Mouse (Mus musculus): Measurements from ENCODE around the gene A930004D18Rik.
A peak's percentile ranks its signal among the peaks of the same experiment; 100 is the strongest.

The A930004D18Rik gene

DNA sequence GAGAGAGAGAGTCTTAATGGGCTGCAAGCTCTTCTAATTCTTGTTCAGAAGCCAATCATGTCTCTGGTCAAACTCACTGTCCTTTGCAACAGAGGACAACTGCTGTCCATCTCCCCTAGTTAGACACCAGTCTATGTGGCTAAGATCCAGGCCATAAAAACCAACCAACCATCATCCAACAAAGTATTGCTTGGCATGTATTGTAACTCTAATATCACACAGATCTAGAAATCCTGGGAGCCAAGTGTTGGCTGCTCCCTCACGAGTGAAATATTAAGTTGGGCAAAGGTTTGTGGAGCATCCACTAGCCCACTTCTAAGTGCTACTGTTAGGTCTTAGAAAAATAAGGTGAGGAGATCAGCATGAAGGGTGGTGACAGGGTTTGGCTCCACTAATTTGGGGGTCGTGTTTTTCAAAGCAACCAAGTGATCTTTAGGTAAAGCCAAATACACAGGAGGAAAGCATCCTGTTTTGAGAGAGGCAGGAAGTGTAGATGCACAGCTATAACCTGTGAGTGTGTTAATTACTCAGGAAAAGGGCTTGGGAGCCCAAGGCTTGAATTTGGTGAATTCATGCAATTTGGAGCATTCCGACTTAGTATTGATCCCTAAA, 710 bp upstream of the A930004D18Rik start:
- DNase-seq (ENCODE audit: low spot score in 2 of 2) = no peak

DNA sequence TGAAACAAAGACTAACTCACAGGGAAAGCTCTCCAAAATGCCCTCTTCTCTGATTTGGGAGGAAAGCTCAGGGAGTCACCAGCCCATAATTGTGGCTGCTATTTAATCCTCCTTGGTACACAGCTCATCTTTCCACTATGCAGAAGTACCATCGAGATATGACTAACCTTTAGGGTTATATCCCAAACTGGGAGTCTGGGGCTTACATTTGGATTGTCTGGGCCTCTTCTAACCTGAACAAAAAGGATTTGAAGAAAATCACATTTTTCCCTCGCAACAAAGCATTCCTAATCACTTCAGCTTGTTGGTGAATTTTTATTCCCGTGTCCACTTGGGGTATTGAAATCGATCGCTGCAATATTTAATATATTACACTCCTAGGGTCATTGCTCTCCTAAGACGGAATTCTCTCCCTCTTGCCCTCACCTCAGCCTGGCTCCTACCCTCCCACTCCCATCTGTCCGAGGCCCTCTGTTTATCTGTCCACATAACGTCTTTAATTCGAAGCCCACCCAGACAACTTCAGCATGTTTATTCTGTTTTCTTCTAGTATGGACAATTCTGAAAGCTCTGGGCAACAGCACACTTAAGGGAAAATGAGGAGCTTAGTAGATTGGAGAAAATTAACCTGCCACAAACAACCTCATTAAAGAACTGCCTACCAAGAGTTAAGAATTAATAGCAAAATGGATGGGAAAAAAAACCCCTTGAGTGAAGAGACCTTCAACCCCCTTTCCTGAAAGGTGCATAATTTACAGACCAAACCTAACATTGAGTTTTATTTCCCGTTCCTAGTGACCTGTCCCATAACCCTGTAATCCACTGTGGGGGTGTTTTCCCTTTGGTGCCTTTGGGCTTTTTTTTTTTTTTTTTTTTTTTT, 2.9 kb downstream of the A930004D18Rik start:
- no peak for DNase-seq (ENCODE audit: low spot score in 2 of 2)

DNA sequence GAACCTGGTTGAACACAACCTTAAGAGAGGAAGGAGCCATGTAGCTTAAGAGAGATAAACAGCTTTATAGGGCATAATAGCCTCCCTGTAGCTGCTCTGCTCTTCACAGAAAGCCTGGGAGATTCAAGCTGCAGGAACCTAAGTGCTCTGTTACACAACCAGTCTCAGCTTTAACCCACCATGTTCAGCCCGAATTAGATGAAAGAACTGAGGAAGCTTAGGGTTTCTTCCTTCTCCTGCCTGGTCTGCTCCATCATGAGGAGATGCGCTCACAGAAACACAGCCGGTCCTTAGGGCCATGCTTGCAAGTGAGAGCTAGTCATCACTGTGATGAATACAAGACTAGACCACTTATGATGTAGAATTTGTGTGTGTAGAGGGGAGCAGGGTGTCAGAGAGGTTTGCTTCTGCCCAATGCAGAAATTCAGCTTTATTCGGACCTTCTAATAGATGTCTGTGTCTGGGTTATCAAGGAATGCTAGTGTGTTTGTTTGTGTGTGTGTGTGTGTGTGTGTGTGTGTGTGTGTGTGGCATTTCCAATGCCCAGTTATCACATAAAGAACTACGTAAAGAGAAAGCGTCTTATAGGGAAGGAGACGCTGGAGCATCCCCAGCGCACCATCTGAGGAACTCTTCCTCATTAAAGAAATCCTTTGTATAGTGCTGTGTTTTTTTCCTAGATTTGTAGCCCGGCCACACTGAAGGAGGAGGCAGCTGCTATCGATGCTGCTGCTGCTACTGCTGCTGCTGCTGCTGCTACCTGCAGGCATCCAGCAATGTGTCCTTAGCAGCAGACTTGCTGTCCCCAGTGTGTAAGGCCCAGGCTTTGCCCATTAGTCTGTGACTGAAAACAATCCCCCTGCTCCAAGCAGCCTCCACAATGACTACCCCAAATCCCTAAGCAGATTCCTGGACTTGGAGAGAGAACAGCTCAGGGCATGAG, 4.1 kb downstream of the A930004D18Rik start:
- no peak for DNase-seq (ENCODE audit: low spot score in 2 of 2)

DNA sequence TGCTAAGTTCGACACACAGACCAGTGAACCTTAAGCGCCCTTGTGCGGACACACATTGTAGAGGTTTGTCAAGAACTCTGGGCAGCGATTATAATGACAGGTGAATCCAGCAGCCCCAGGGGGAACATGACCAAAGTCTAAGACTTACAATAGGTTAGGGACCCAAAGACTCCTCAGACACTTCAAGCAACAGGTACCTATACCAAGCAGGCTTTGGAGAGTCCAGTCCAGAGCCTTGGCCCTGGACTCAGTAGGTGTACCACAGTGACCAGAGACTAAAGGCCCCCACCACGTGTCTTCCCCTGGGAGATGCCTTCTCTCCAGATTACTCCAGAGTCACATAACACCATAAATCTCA, 5.0 kb downstream of the A930004D18Rik start:
- no peak for DNase-seq (ENCODE audit: low spot score in 2 of 2)

DNA sequence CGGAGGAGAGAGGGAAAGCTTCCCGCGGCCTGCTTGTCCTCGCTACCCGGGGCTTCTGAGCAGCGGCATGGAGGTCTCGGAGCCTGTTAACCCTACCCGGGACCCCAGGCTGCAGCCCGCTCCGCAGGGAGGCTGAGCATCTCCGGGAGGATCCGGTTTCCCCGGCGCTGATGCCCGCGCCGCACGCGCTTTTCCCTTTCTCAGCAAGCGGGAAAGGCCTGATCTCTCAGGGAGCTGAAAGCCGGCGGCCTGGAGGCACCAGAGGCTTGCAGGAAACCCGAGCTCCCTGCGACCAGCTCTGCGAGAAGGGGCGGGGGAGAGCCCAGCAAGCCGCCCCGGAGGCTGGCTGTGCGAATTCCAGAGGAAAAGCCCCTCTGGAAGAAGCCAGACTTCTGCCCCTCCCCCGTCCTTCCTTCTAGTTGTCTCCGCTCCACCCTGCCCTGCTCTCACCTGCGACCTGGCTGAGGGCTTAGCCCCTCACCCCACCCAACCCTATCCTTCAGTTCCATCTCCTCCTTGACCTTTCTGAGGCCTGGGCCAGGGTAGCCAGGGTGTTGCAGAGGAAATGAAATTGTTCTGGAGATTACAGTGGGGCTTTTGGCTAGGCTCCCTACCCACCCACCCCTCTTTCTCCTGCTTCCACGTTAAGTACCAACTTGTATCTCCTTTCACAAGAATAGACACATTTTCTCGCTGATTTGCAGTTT, 5.6 kb downstream of the A930004D18Rik start:
- peak in 1 of 2 experiments; percentile 52 for DNase-seq (ENCODE audit: low spot score in 2 of 2)

DNA sequence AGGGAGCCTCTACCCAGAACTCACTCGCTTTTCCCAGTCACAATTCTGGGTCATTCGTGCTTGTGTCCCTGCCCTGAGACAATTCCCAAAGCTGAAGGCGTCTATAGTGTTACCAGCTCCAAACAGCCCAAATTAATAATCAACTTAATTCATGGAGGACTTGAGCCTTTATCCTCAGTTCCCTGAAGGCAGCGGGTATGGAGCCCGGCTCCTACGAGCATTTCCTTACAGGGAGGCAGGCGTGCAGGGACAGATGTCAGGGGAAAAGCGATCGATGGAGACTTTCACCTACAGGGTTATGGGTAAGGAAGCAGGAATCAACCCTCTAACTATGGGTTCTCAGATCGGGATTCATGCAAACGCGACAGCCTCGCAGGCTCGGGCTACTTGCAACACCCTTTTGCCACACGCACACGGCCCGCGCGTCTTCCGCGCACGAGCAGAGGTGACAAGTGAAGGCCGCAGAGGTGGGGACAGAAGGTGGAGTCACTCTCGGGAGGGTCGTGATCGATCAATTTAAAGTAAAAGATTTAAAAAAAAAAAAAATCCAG, 6.2 kb downstream of the A930004D18Rik start:
- peak in 1 of 2 experiments; percentile 35 for DNase-seq (ENCODE audit: low spot score in 2 of 2)

DNA sequence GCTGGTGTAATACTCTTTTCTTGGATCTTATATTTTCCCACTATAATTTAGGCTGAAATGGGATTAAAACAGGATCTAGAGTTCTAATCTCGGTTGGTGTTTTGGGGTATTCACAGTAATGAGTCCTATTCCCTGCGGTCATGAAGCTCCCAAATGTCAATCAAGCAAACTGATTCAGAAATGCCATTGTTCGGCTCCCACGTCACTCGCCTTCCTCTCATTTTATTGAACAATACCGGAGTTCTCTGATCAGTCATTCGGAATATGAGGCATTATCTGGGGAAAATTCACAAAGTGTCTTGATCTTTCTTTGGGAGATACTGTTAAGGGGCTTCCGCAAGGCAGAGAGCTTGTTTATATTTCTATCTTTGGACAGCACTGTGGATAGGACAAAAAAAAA, 7.0 kb downstream of the A930004D18Rik start:
- no peak for DNase-seq (ENCODE audit: low spot score in 2 of 2)

DNA sequence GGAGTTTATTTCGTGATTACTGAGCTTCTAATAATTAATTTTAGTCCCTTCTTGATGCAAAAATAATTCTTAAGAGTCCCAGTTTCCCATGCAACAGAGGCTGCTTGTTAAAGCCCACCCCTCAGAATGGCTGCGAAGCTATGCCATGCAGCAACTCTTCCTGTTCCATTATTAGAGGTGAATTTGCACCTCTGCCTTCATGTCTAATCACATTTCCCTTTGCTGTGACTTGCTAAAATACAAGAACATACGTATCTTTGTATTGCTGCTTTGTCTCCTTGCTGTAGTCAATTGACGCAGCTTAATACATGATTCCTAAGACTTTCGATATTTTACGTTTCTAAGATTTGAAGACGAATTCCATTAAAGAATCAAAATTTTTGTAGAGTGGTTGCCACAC, 7.9 kb downstream of the A930004D18Rik start:
- no peak for DNase-seq (ENCODE audit: low spot score in 2 of 2)

DNA sequence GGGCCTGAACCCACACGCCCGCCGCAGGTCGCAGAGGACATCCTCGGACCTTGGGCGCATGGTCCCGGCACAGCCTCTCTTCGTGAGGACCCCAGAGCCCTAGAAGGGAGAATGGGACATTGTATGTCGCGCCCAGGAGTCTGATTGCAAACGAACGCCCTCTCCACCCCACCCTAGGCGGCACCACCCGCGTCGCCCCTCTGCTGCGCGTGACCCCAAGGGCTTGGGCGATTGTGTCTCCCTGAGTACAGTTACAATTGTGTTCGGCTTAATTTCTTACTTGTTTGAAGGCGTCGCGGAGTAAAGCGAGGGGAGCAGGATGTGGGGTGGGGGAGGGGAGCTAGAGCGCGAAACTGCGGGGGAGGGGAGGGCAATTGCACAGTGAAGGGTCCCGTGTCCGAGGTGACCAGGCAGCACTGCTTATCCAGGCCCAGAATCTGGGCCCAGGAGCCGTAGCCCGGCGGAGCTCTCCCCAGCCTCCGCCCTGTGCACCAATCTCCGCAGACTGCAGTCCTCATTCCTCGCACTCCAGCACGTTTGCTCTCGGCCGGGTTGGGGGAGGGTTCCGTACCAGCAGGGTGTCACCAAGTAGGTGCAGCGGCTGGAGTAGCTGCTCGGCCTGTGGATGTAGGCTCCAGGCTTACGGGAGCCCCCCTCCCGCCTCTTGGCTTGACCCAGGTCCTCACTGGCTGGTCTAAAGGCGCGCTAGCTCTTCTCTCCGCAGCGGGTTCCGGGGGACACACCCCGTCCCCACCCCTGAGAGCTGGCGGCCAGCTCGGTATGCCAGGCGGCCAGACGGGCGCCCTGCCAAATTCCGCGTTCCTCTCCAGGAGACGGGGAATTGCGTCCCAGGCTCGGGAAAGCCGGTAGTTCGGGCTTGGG, 9.2 kb downstream of the A930004D18Rik start:
- DNase-seq (ENCODE audit: low spot score in 2 of 2) = peak; percentile 75 to 90

DNA sequence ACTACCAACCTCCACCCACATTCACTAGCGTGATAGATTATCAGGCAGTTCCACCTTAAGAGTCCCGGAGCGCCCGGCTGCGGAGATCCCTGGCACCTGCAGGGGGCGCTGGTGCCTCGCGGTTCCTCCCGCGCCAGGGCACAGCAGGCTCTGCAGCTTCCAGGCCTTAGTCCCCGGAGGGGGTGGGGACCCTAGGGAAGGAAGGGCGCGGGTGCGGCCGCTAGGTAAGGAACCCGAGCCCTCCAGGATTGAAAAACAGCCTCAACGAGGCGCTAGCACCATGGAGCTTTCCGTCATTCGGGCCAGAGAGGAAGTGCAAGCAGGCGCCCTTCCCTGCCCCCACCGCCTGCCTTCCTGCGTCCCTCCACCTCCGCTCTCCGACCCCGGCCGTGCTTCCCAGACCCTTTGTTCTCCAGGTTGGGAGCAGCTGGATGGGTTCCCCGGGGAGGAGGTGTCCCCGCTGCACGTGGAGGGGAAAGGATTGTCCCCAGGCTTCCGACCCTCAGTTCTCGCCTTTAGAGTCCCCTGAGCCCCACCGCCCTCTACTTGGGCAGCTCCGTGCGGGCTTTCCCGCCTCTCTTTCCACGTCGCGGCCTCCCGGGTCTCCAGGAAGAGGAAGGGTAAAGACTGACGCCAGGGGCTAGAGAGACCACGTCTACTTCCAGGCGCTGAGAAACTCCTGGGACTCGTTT, 9.9 kb downstream of the A930004D18Rik start:
- peak; percentile 89 to 97 for DNase-seq (ENCODE audit: low spot score in 2 of 2)

DNA sequence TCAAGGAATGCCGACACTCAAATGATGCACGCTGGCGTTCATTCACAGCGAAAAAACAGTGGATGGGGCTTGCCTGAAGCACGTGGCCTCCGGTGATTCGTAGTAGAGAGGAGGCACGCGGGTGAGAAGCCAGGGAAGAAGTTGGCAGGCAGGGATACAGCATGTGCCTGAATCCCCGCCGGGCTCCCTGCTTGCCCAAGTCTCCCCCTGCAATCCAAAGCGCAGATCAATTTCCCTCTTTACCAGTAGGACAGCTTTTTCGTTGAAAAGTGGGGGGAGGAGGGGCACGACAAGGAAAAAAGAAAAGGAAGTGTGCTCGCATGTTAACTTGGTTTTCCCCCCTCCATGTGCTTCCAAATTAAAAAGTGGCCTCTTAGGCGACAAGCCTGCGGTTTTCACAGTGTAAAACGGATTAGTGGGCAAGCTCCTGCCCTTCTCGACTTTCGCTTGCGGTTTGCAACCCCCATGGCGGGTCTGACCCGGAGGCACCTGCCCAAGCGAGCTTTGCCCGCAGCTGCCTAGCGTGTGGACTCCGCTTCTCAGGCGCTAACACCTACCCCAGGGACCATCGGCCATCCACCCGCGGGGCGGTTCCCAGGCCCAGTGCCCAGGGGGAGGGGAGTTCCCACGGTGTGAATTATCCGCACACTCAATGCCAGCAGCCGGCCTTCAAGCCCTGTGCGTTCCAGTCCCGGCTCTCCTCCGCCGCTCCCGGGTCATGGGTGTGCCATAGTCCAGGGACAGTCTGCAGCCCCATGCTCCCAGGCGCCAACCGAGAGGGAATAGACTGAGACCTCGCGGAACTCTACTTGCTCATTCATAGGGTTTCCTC, 11.2 kb downstream of the A930004D18Rik start:
- no peak for DNase-seq (ENCODE audit: low spot score in 2 of 2)

DNA sequence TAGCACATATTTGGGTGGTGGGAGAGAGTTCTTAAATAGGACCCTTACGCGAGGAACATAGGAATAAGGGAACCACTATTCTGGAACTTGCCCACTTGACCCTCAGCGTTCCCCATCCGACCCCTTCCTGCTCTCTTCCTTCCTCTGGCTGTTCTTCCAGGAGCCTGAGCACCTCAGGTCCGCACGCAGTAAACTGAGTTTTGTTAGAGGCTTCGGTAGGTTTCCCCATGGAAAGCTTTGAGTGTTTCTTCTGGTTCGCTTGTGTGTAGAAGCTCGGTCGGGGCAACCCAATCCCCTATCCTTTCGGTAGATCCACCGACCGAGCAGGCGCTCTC, 11.8 kb downstream of the A930004D18Rik start:
- DNase-seq (ENCODE audit: low spot score in 2 of 2) = no peak

DNA sequence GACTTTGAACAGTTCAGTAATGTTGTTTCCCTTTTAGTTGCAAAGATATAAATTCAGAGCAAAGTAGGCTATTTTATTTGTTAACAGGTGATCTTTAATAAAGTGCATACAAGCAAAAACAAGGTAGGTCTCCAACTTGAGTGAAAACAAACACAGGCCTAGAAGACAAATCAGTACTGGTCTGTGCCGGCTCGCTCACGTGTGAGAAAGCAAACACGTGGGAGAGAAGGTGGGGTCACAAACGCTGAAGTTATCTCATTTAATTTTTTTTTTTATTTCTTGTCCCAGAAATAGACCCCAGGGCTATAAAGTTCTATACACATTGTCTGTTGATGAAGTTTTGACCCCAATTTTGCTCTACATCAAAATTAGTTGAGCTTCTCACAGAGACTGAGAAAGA, 12.4 kb downstream of the A930004D18Rik start:
- DNase-seq (ENCODE audit: low spot score in 2 of 2) = no peak

DNA sequence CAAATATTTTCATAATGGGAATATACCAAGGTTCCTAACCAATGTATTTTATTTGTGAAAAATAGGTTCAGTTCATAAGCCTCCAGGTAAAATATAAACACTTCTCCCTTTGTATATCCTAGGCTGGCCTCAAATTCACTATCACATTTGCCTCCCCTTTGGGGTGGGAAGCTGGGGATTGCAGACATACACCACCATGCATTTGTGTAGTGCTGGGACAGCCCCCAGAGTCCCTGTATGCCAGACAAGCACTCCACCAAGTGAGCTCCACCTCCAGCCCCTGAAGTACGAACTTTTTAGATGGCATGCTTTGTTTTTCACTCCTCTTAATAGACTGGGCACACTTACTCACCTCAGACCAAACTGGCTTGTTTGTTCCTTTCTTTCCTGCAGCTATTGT, 14.7 kb downstream of the A930004D18Rik start:
- no peak for DNase-seq (ENCODE audit: low spot score in 2 of 2)

DNA sequence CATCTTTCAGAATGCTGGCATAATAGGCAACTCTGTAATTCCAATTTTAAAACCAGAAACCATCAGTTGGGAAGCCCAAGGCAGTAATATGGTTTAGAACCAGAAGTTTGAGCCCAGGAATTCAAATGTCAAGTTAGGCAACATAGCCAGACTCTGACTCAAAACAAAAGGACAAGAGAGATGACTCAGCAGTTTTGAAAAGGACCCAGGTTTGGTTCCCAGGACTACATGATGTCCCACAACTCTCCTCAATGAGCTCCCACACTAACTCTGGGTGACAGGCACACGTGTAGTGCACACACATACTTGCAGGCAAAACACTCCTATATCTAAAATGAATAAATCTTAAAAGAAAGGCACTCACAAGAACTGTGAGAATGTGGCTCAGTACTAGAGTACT, 18.4 kb downstream of the A930004D18Rik start:
- no peak for DNase-seq (ENCODE audit: low spot score in 2 of 2)

DNA sequence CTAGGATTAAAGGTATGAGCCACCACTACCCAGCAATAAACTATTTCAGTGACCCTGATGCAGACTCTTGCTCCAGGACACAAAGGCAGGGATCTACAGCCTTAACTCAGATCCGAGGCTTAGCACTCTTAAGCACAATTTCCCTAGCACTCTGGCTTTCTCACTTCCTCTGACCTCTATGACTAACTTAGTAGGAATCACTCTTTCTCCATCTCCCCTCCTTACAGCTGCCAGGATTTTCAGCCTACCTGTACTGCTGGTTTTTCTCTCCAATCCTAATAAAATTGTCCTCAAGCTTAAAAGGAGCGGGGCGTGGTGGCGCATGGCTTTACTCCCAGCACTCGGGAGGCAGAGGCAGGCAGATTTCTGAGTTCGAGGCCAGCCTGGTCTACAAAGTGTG, 20.2 kb downstream of the A930004D18Rik start:
- no peak for DNase-seq (ENCODE audit: low spot score in 2 of 2)

DNA sequence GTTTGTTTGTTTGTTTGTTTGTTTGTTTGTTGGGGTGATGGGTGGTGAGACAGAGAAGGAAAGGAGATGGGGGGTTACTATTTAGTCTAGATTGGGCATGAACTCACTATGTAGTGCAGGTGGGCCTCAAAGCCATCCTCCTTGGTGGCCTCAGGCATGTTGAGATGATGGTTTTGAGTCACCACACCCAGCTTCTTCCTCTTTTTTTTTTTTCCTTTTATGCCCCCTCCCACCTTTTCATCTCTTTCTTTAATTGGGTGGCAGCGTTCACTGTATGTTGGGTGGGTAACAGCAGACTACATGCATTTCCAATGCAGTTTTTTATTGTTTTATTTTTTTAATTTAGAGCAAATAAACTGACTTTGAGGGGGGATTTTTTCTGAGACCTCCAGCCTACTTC, 20.9 kb downstream of the A930004D18Rik start:
- no peak for DNase-seq (ENCODE audit: low spot score in 2 of 2)

DNA sequence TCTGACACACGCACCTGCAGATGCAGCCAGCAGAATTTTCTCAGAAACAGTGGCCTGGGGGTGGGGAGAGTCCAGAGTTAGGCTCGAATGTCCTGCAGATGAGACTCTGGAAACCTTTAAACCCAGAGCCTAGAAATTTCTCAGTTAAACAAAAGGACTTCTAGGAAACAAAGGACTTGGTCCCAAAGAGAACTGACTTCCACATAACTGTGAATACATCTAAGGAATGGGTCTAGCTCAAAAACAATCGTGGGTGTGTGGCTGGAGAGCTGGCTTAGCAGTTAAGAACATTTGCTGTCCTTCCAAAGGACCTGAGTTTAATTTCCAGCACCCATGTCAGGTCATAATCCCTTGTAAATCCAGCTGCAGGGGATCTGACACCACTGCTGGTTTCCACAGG, 22.0 kb downstream of the A930004D18Rik start:
- no peak for DNase-seq (ENCODE audit: low spot score in 2 of 2)

DNA sequence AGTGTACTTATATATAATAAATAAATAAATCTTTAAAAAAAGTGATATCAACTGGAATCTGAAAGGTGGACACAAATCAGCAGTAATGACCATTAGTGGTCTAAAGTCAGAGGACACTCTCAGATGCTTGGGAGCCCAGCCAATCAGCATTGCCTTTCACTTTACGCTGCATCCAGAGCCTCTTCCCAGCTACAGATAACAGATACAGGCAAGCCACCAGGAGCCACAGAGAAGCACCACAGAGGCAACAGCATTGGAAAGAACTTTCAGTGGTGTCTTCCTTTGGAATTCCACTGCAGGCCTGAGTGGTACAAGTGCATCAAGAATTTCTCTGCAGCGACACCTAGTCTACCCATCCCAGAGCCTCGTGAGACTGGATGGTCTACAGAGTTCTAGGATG, 24.7 kb downstream of the A930004D18Rik start:
- no peak for DNase-seq (ENCODE audit: low spot score in 2 of 2)
